Mouse (Mus musculus) frontal cortex, postnatal 36 days (tissue): ENCODE data around the gene Zfp954.
A peak's percentile ranks its signal among the peaks of the same experiment; 100 is the strongest.
"Not testable (repeated sequence)": the region's sequence is repeated elsewhere in the genome, so short reads cannot be mapped to it uniquely, and the experiment has no call there.

Experiments
- DNase-seq, 2 experiments: peaks; one replicate each; pipeline ENCODE4 v3.0.0; 2022; ENCODE audit warnings: low spot score in 2 of 2

The Zfp954 gene

GRCm38 (mm10) chr7:7120921-7121601, at the start of gene Zfp954:
Zfp954 (minus strand) TSS chr7:7121488.
- peak; percentile 80 to 93 for DNase-seq

GRCm38 (mm10) chr7:7145991-7146608, 24.8 kb upstream of the Zfp954 start:
- DNase-seq = no peak

- DNase-seq = no peak
These were observed 22.9 kb upstream of the Zfp954 start for GRCm38 (mm10) chr7:7144215-7144614.

GRCm38 (mm10) chr7:7136379-7136866, 15.1 kb upstream of the Zfp954 start, which contains the start of gene Zfp773:
Zfp773 (minus strand) TSS chr7:7136755.
- DNase-seq = peak; percentile 61 to 66

- no peak for DNase-seq
These were observed 11.5 kb upstream of the Zfp954 start for GRCm38 (mm10) chr7:7132751-7133150.

GRCm38 (mm10) chr7:7130491-7131124, 9.3 kb upstream of the Zfp954 start:
- not testable (repeated sequence) for DNase-seq

- DNase-seq = no peak
These were observed 303 bp upstream of the Zfp954 start for GRCm38 (mm10) chr7:7121602-7121980.

- no peak for DNase-seq
These were observed 2.8 kb downstream of the Zfp954 start for GRCm38 (mm10) chr7:7118441-7118840.

GRCm38 (mm10) chr7:7108501-7108900, 12.8 kb downstream of the Zfp954 start:
- DNase-seq = no peak
